Mouse (Mus musculus): ENCODE data around the gene Zc3h6. TPM values are rescaled to one million over a fixed set of nuclear protein-coding genes. Genes with fewer than 3 reads are reported as not detected.

The Zc3h6 gene
- polyA plus RNA-seq, 1 experiment from 2014 or later = 2.3 TPM

DNA sequence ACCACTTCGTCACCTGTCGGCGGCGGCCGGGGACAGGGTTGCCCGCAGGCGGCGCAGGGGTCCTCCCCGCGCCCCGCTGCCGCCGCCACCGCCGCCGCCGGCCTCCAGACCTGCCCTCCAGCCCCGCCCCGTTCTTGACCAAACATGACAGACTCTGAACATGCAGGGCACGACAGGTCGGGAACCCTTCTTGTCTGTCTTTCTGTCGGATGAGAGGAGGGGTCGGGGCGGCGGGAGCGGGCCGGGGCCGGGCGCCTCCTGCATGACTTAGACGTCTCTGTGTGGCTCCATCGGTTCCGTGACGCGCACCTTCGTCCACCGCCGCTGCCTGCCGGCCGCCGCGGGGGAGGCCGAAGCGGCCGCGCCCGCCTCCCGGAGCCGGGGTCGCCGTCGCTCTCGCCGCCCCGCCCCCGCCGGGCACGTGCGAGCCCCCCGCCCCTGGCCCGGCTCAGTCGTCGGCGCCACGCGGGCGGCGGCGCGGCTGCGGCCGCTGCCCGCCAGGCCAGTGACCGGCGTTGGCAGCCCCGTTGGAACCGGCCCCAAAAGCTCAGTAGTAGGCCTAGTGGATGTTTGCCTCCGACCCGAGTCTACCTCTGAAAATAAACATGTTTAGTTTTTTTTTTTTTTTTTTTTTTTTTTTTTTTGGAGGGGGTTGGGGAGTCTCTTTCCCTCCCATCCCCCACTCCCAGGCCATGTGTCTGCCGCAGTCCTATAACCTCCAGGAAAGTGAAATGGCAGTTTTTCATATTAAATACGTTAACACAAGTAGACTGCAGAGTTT, 649 bp downstream of the Zc3h6 start, which contains the start of gene Gm10762:
TSS of gene Gm10762 (minus strand) at position 65 of the 781 bp plus-strand sequence.
- Histone ChIP-seq H3K9ac (ENCODE audit: low read depth, low read length) (peak within 1 kb of the TSS; percentile 99), H3K4me2 (replicated peaks; ENCODE audit: low read depth) (peak within 1 kb of the TSS; percentile 85), H3K27ac (ENCODE audit: low read depth, low read length) (peak within 1 kb of the TSS; percentile 99), H3K9me3 (ENCODE audit: control insufficient read depth) (no peaks in the 10 kb centered on the region), H3K4me1 (replicated peaks; ENCODE audit: control insufficient read depth, insufficient read depth, low read length) (no peaks in the 10 kb centered on the region), H3K27me3 (replicated peaks; ENCODE audit: control insufficient read depth, insufficient read depth, low read length) (no peaks in the 10 kb centered on the region), H3K36me3 (ENCODE audit: control insufficient read depth, insufficient read depth) (no peaks in the 10 kb centered on the region), H3K4me3 (ENCODE audit: low read depth, low read length) (peak within 1 kb of the TSS; percentile 79)
- under 1% methylated on average over 63 of the region's 80 CpGs for WGBS
- ATAC-seq = peak; percentile 81
- 0 out of 2 replicates have a peak, but pooled peaks have one; percentile 3 for TF ChIP-seq CTCF (IDR thresholded peaks at IDR 0.05; ENCODE audit: low read depth)

DNA sequence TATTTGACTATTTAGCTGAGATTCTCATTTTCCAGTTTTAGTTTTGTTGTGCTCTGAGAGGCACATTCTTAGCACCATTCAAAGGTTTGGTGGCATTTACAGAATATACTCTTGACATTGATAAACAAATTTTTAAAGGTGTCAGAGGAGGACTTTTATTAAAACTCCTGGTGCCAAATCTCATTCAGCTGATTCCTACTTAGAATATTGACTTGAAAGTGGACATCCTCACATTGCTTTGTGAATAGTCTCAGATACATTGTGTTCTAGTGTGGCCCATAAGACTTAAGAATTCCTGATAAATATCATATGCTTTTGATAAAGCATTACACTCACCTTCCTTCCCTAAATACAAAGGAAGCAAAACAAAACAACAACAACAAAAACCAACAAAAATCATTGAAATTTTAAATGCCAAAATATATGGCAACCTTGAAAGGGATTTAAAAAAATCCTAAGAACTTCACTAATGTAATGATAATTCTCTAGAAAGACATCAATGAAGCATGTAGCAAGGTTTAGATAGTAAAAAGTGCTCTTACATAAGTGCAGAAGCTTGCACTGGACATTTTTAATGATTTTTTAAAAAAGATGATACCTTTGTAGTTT, 1.4 kb downstream of the Zc3h6 start:
- no peak for TF ChIP-seq CTCF (IDR thresholded peaks at IDR 0.05; ENCODE audit: low read depth)
- peak overlapping the region; percentile 79 for H3K4me3 ChIP-seq (ENCODE audit: low read depth, low read length)
- no peak overlapping the region for H3K9ac ChIP-seq (ENCODE audit: low read depth, low read length)
- no peaks in the 10 kb centered on the region for H3K36me3 ChIP-seq (ENCODE audit: control insufficient read depth, insufficient read depth)
- H3K4me2 ChIP-seq (replicated peaks; ENCODE audit: low read depth) = peak overlapping the region; percentile 85
- no peak for ATAC-seq
- H3K9me3 ChIP-seq (ENCODE audit: control insufficient read depth) = no peaks in the 10 kb centered on the region
- H3K27me3 ChIP-seq (replicated peaks; ENCODE audit: control insufficient read depth, insufficient read depth, low read length) = no peaks in the 10 kb centered on the region
- H3K27ac ChIP-seq (ENCODE audit: low read depth, low read length) = no peak overlapping the region
- no peaks in the 10 kb centered on the region for H3K4me1 ChIP-seq (replicated peaks; ENCODE audit: control insufficient read depth, insufficient read depth, low read length)

DNA sequence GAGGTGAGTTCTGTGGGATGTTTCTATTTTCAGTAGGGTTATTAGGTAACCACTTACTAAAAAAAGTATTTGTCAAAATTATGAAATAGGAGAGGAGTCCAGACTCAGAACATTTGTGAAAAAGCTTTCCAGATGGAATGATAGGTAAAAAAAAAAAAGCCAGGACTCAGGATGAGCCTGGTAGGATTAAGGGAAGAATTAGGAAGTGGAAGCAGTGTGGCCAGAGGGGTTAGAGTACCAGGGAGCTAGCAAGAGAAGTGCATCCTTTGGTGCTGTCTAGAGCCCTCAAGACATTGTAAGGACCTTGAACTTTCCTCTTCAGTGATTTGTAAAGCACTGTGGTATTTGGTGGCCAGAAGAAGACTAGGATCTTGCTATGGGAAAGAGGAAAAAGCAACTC, 5.1 kb downstream of the Zc3h6 start:
- no peak overlapping the region for H3K27ac ChIP-seq (ENCODE audit: low read depth, low read length)
- H3K4me2 ChIP-seq (replicated peaks; ENCODE audit: low read depth) = no peak overlapping the region
- no peak overlapping the region for H3K4me3 ChIP-seq (ENCODE audit: low read depth, low read length)
- no peaks in the 10 kb centered on the region for H3K27me3 ChIP-seq (replicated peaks; ENCODE audit: control insufficient read depth, insufficient read depth, low read length)
- no peaks in the 10 kb centered on the region for H3K9me3 ChIP-seq (ENCODE audit: control insufficient read depth)
- TF ChIP-seq CTCF (IDR thresholded peaks at IDR 0.05; ENCODE audit: low read depth) = no peak
- ATAC-seq = no peak
- no peaks in the 10 kb centered on the region for H3K36me3 ChIP-seq (ENCODE audit: control insufficient read depth, insufficient read depth)
- H3K9ac ChIP-seq (ENCODE audit: low read depth, low read length) = no peak overlapping the region
- no peaks in the 10 kb centered on the region for H3K4me1 ChIP-seq (replicated peaks; ENCODE audit: control insufficient read depth, insufficient read depth, low read length)

DNA sequence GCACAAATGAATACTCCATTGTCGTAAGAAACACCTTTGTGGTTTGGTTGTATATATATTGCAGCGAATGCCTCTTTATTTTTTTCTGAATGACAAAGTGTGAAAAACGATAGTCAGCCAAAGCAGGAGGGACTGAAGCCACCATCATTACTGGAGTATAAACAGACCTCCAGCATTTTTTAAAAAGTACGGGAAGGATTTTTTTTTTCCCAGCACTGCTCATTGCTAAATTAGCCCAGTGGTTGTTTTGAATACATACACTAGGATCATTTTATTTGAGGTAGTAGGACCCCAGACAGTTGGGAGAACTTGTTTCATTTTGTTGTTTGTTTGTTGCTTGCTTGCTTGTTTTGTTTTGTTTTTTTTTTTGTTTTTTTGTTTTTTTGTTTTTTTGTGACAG, 8.4 kb downstream of the Zc3h6 start:
- no peaks in the 10 kb centered on the region for H3K9me3 ChIP-seq (ENCODE audit: control insufficient read depth)
- no peaks in the 10 kb centered on the region for H3K36me3 ChIP-seq (ENCODE audit: control insufficient read depth, insufficient read depth)
- H3K27me3 ChIP-seq (replicated peaks; ENCODE audit: control insufficient read depth, insufficient read depth, low read length) = no peaks in the 10 kb centered on the region
- ATAC-seq = no peak
- TF ChIP-seq CTCF (IDR thresholded peaks at IDR 0.05; ENCODE audit: low read depth) = no peak
- no peaks in the 10 kb centered on the region for H3K4me1 ChIP-seq (replicated peaks; ENCODE audit: control insufficient read depth, insufficient read depth, low read length)
- H3K27ac ChIP-seq (ENCODE audit: low read depth, low read length) = no peak overlapping the region
- no peak overlapping the region for H3K4me2 ChIP-seq (replicated peaks; ENCODE audit: low read depth)
- H3K9ac ChIP-seq (ENCODE audit: low read depth, low read length) = no peak overlapping the region
- H3K4me3 ChIP-seq (ENCODE audit: low read depth, low read length) = no peak overlapping the region
- WGBS = 74% methylated on average over 4 of the region's 4 CpGs

DNA sequence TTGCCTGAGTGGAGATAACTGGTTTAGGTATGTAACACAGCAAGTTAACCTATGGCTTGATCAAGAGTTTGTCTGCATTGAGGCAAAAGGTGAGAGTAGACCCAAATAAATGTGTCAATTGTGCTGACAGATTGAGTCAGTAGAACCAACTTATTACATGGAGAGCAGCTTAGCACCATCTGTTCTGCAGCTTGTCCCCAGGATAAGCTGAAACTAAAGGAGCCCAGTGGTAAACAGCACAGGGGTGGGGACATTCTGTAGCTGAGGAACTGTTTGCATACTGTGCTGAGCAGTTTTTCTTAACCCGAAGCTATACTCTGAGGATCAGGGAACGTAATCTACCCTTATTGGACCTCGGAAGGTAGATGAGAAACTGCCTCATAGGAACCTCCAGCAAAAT, 17.5 kb downstream of the Zc3h6 start:
- H3K36me3 ChIP-seq (ENCODE audit: control insufficient read depth, insufficient read depth) = no peaks in the 10 kb centered on the region
- H3K9ac ChIP-seq (ENCODE audit: low read depth, low read length) = no peak overlapping the region
- no peak overlapping the region for H3K4me3 ChIP-seq (ENCODE audit: low read depth, low read length)
- no peaks in the 10 kb centered on the region for H3K27me3 ChIP-seq (replicated peaks; ENCODE audit: control insufficient read depth, insufficient read depth, low read length)
- no peak overlapping the region for H3K4me2 ChIP-seq (replicated peaks; ENCODE audit: low read depth)
- no peak for TF ChIP-seq CTCF (IDR thresholded peaks at IDR 0.05; ENCODE audit: low read depth)
- H3K9me3 ChIP-seq (ENCODE audit: control insufficient read depth) = no peaks in the 10 kb centered on the region
- no peak for ATAC-seq
- no peak overlapping the region for H3K27ac ChIP-seq (ENCODE audit: low read depth, low read length)
- WGBS = 71% methylated on average over 3 of the region's 3 CpGs
- H3K4me1 ChIP-seq (replicated peaks; ENCODE audit: control insufficient read depth, insufficient read depth, low read length) = no peaks in the 10 kb centered on the region

DNA sequence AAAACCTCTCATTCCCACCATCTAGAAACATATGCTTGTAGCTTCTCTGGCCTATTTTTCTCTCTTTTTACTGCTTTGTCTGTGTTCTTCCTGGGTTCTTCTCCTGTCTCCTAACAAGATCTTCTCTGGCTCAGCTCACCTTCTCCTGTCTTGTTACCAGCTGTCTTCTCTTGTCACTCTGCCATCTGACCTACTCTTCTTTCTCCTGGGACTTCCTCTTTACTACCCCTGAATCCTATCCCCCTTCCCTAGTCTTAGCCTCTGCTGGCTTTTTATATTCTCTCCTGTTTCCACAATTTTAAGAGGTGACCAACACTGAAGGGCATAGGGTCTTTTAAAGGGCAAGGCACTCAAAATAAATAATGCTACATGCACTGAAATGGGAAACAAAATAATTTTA, 37.7 kb downstream of the Zc3h6 start:
- no peak overlapping the region for H3K4me2 ChIP-seq (replicated peaks; ENCODE audit: low read depth)
- no peaks in the 10 kb centered on the region for H3K4me1 ChIP-seq (replicated peaks; ENCODE audit: control insufficient read depth, insufficient read depth, low read length)
- H3K4me3 ChIP-seq (ENCODE audit: low read depth, low read length) = no peak overlapping the region
- H3K9me3 ChIP-seq (ENCODE audit: control insufficient read depth) = no peaks in the 10 kb centered on the region
- ATAC-seq = no peak
- no peak overlapping the region for H3K27ac ChIP-seq (ENCODE audit: low read depth, low read length)
- TF ChIP-seq CTCF (IDR thresholded peaks at IDR 0.05; ENCODE audit: low read depth) = no peak
- H3K36me3 ChIP-seq (ENCODE audit: control insufficient read depth, insufficient read depth) = no peaks in the 10 kb centered on the region
- no peaks in the 10 kb centered on the region for H3K27me3 ChIP-seq (replicated peaks; ENCODE audit: control insufficient read depth, insufficient read depth, low read length)
- H3K9ac ChIP-seq (ENCODE audit: low read depth, low read length) = no peak overlapping the region
